Mouse (Mus musculus): ENCODE data around the gene Pygm. TPM values are rescaled to one million over a fixed set of nuclear protein-coding genes. Genes with fewer than 3 reads are reported as not detected.

Gene Pygm
- polyA plus RNA-seq, 1 experiment from 2014 or later, result 1.9 TPM

DNA sequence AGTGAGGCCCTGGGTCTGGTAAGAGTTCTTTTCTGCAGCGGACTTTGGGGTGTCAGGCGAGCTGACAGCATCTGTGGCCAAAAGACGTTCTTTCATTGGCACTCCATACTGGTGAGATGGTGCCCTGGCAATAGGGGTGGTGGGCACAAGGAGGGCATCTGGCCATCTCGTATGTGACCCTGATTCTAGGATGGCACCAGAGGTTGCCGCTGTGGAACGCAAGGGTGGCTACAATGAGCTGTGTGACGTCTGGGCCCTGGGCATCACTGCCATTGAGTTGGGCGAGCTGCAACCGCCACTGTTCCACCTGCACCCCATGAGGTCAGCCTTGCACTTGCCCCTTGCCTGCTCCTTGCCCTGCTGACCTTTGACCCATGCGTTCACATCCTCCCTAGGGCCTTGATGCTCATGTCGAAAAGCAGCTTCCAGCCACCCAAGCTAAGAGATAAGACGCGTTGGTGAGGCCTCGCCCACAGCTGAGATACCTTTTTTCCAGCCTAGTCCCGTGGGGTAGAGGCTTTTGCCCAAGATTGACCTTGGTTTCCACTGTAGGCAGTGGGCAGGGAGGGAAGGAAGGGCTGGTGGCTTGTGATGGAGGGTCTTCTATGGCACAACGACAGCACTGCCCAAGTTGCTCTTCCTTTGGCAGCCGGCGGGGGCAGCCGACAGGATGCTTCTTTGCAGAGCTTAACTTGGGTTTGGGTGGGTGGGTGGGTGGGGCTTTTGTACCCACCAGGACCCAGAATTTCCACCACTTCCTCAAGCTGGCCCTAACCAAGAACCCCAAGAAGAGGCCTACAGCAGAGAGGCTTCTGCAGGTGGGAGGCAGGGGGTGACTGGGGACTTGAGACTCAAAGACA is 40.9 kb upstream of the Pygm start:
- H3K36me3 ChIP-seq, result peaks cover 85% of the 10 kb centered on the region
- peaks cover 5% of the 10 kb centered on the region; the same call in 1 of the 2 replicates for H3K27me3 ChIP-seq (ENCODE audit: insufficient read depth, poor library complexity, severe bottlenecking)
- DNase-seq (ENCODE audit: low spot score), result no peak
- H3K27ac ChIP-seq, result no peak overlapping the region
- H3K4me3 ChIP-seq, result peak overlapping the region; percentile 76
- 85% methylated on average over 19 of the region's 19 CpGs for WGBS
- H3K4me1 ChIP-seq (replicated peaks), result peaks cover 47% of the 10 kb centered on the region
- no peaks in the 10 kb centered on the region for H3K9me3 ChIP-seq

DNA sequence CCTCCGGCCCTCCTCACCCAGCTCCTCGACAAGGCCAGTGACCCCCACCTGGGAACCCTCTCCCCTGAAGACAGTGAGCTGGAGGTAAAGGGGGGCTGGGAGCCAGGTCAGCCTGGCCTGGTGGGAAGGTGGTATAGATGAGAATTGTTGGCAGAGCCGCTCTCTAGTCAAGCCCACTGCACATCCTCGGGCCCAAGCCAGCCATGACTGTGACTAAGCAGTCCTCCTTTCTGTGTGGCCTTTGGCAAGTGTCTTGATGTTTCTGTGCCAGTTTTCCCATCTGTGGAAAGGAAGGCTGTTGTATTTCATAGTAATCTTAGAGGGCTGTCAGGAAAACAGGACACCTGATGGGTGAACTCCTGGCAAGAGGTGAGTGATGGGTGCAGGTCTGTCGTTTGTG is 40.2 kb upstream of the Pygm start:
- no peak for DNase-seq (ENCODE audit: low spot score)
- WGBS, result 92% methylated on average over 5 of the region's 5 CpGs
- no peak overlapping the region for H3K27ac ChIP-seq
- no peaks in the 10 kb centered on the region for H3K9me3 ChIP-seq
- H3K4me3 ChIP-seq, result no peak overlapping the region
- H3K4me1 ChIP-seq (replicated peaks), result peaks cover 54% of the 10 kb centered on the region
- peaks cover 81% of the 10 kb centered on the region for H3K36me3 ChIP-seq
- H3K27me3 ChIP-seq (ENCODE audit: insufficient read depth, poor library complexity, severe bottlenecking), result peaks cover 5% of the 10 kb centered on the region; the same call in 1 of the 2 replicates

DNA sequence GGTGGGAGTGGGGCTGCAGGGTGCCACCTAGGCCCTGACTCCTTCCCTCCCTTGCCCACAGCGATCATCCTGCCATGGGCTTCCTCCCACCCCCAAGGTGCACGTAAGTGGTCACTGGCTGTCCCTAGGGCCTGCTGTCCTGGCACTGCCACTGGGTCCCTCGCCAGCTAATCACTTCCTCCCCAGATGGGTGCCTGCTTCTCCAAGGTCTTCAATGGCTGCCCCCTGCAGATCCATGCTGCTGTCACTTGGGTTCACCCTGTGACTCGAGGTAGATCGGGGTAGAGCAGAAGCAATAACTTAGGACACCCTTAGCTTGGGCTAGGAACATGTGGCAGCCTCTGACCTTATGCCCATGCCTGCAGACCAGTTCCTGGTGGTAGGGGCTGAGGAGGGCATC is 38.2 kb upstream of the Pygm start:
- DNase-seq (ENCODE audit: low spot score), result no peak
- Histone ChIP-seq H3K27ac (no peak overlapping the region), H3K9me3 (no peaks in the 10 kb centered on the region), H3K4me3 (no peak overlapping the region), H3K27me3 (ENCODE audit: insufficient read depth, poor library complexity, severe bottlenecking) (peaks cover 5% of the 10 kb centered on the region; the same call in 1 of the 2 replicates), H3K4me1 (replicated peaks) (peaks cover 49% of the 10 kb centered on the region), H3K36me3 (peaks cover 69% of the 10 kb centered on the region)
- WGBS, result 93% methylated on average over 5 of the region's 5 CpGs

DNA sequence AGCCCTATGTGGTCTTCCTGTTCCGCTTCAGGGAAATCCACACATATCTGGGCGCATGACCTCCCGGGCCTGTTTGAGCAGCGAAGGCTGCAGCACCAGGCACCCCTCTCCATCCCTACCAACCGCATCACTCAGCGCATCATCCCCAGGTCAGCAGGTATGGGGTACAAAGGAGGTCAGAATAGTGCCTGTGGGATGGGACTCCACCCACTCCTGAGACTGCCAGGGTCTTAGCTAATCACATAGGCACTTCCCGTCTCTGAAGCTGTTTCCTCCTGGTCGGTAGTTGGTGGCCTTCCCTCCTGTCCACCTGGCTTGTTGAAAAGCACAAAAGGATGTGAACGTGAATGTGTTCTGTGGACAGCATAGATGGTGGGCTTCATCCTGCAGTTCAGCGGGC is 37.5 kb upstream of the Pygm start:
- Histone ChIP-seq H3K4me1 (replicated peaks) (peaks cover 48% of the 10 kb centered on the region), H3K27ac (0 out of 2 replicates have a peak overlapping the region, but pooled peaks have one; percentile 12), H3K27me3 (ENCODE audit: insufficient read depth, poor library complexity, severe bottlenecking) (peaks cover 1% of the 10 kb centered on the region; the same call in 1 of the 2 replicates), H3K4me3 (no peak overlapping the region), H3K9me3 (no peaks in the 10 kb centered on the region), H3K36me3 (peaks cover 74% of the 10 kb centered on the region)
- DNase-seq (ENCODE audit: low spot score), result no peak
- WGBS, result 93% methylated on average over 10 of the region's 10 CpGs

DNA sequence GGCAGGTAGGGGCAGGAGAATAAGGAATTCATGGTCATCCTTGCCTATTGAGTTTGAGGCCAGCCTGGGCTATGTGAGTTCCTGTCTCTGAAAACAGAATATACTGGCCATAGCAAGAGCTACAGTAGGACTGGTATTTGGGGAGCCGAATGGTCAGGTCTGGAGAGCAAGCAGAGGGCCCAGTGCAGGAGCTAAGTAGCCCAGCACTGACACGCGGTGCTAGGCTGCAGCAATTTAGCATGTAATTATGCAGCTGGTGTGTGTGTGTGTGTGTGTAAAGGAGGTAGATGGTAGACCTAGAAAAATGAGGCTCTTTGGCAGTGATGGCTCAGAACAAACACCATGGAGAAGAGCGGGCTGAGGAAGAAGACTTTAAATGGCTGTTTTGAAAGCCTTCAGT is 36.6 kb upstream of the Pygm start:
- no peaks in the 10 kb centered on the region for H3K27me3 ChIP-seq (ENCODE audit: insufficient read depth, poor library complexity, severe bottlenecking)
- WGBS, result 94% methylated on average over 4 of the region's 4 CpGs

DNA sequence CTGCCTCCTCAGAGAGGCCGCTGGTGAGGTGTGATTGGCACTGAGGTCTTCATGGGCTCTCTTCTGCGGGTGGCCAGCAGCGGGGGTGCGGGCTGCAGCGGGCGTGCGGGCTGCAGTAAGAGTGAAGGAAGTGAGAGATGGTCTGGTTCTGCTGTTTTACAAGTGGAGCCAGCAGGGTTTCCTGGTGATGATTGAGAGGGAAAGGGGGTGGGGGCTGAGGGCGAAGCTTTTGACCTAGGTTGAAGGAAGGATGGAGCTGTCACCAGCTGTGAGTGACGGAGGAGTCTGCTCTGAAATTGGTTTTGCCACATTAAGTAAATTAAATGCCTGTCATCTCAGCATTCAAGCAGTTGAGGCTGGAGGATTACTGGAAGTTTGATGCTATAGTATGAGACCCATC is 35.5 kb upstream of the Pygm start:
- Histone ChIP-seq H3K27me3 (ENCODE audit: insufficient read depth, poor library complexity, severe bottlenecking) (no peaks in the 10 kb centered on the region), H3K36me3 (peaks cover 69% of the 10 kb centered on the region), H3K9me3 (no peaks in the 10 kb centered on the region), H3K4me3 (no peak overlapping the region), H3K27ac (peak overlapping the region; percentile 66), H3K4me1 (replicated peaks) (peaks cover 31% of the 10 kb centered on the region)
- 46% methylated on average over 9 of the region's 9 CpGs for whole genome bisulfite sequencing
- DNase-seq (ENCODE audit: low spot score), result peak; percentile 41

More for the DNA sequence above, 36.6 kb upstream of the Pygm start:
- Histone ChIP-seq H3K36me3 (peaks cover 69% of the 10 kb centered on the region), H3K27ac (no peak overlapping the region; the same call in 1 of the 2 replicates), H3K4me1 (replicated peaks) (peaks cover 38% of the 10 kb centered on the region), H3K9me3 (no peaks in the 10 kb centered on the region), H3K4me3 (no peak overlapping the region)
- no peak for DNase-seq (ENCODE audit: low spot score)

DNA sequence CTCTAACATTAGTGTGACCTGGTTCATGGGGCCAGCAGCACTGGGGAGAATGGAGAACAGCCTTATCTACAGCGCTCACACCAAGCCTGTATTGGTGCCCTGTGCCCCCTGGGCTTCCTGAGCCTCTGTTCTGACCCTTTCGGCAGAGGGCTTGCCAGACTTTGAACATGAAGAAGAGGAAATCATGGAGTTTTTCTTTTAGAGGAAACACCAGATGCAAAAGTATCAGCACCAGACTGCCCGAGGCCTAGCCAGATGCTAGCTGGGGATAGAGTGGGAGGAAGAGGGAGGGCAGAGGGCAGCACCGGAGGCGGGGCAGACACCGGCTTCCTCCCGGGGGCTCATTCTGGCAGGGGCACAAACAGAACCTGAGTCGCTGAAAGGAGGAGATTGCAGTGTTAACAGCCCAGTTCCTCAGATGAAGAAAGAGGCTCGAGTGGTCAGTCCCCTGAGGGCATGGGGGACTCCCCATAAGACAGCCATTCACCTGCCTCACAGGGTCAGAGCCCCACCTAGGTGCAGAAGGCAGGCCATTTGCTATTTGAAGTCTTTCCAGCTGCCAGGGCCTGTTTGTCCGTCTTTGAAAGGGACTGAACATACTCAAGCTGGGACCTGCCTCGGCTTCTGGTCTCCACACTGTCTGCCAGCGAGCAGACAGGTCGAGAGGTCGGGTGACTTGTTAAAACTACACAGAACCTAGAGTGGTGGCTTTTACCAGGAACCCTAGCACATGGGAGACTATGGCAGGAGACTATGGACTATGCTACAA is 34.8 kb upstream of the Pygm start:
- peak; percentile 50 for DNase-seq (ENCODE audit: low spot score)
- Histone ChIP-seq H3K4me1 (replicated peaks) (peaks cover 31% of the 10 kb centered on the region), H3K9me3 (no peaks in the 10 kb centered on the region), H3K36me3 (peaks cover 69% of the 10 kb centered on the region), H3K27ac (peak overlapping the region; percentile 66), H3K4me3 (0 out of 2 replicates have a peak overlapping the region, but pooled peaks have one; percentile 0), H3K27me3 (ENCODE audit: insufficient read depth, poor library complexity, severe bottlenecking) (no peaks in the 10 kb centered on the region)
- 32% methylated on average over 14 of the region's 14 CpGs for WGBS

DNA sequence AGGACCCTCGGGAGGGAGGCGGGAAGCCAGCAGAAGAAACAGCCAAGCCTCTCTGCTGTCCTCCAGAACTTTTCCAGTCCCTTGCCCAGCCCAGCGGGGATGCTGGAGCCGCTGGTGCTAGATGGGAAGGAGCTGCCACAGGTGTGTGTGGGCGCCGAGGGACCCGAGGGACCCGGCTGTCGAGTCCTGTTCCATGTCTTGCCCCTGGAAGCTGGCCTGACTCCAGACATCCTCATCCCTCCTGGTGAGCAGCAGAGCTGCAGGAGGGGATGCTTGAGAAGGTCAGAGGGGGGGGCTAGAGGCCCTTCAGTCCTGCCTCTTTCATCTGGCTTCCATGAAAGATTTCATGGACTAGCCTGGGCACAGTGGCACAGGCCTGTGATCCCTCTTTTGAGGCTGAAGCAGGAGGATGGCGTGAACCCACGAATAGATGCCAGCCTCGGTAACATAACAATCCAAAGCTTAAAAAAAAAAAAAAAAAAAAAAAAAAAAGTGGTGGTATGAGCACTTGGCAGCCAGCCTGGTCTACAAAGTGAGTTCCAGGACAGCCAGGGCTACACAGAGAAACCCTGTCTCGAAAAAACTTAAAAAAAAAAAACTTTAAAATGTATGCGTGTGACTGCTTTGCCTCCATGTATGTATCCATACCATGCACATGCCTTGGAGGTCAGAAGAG is 32.6 kb upstream of the Pygm start:
- no peaks in the 10 kb centered on the region for H3K27me3 ChIP-seq (ENCODE audit: insufficient read depth, poor library complexity, severe bottlenecking)
- H3K36me3 ChIP-seq, result peaks cover 51% of the 10 kb centered on the region
- no peaks in the 10 kb centered on the region for H3K9me3 ChIP-seq
- no peak overlapping the region for H3K4me3 ChIP-seq
- WGBS, result 65% methylated on average over 14 of the region's 14 CpGs
- H3K27ac ChIP-seq, result no peak overlapping the region
- H3K4me1 ChIP-seq (replicated peaks), result peaks cover 28% of the 10 kb centered on the region
- no peak for DNase-seq (ENCODE audit: low spot score)

DNA sequence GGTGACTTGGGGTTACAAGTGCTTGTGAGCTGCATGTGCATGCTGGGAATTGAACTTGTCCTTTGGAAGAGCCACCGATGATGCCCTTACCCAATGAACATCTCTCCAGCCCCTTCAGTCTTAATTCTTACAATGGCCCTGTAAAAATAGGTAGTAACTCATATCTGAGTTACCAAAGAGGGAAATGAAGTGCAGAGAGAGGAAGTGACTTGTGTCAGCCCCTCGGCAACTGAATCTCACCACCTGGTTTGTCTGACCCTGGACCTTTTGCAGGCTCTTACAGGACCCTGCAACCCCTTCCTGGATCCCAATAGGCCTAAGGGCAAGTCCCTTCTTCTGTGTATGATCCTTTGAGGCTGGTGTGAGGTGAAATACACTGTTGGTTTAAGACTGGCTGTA is 32.1 kb upstream of the Pygm start:
- DNase-seq (ENCODE audit: low spot score), result no peak
- 88% methylated on average over 2 of the region's 2 CpGs for WGBS
- H3K9me3 ChIP-seq, result no peaks in the 10 kb centered on the region
- H3K4me1 ChIP-seq (replicated peaks), result peaks cover 28% of the 10 kb centered on the region
- peaks cover 45% of the 10 kb centered on the region for H3K36me3 ChIP-seq
- no peaks in the 10 kb centered on the region for H3K27me3 ChIP-seq (ENCODE audit: insufficient read depth, poor library complexity, severe bottlenecking)
- H3K27ac ChIP-seq, result no peak overlapping the region
- H3K4me3 ChIP-seq, result no peak overlapping the region

DNA sequence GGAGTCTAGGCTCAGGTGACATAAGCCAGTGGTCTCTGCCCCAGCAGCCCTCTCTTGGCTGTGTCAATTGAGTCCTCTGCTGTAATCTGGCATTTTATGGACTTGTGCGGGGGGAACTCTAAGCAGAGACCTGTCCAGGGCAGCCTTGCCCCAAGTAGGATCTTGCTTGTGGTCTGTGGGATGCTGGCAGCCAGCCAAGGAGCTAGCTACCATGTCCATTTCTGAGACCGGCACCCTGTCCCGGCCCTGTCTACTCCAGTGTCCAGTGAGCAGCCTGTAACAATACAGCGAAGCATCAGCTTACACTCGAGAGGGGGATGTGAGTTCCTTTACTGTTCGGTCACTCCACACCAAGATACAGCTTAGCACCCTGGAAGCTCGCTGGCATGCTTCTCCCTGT is 30.2 kb upstream of the Pygm start:
- peaks cover 19% of the 10 kb centered on the region for H3K4me1 ChIP-seq (replicated peaks)
- H3K4me3 ChIP-seq, result no peak overlapping the region
- no peak overlapping the region for H3K27ac ChIP-seq
- DNase-seq (ENCODE audit: low spot score), result no peak
- peaks cover 37% of the 10 kb centered on the region for H3K36me3 ChIP-seq
- H3K9me3 ChIP-seq, result no peaks in the 10 kb centered on the region
- 89% methylated on average over 7 of the region's 7 CpGs for WGBS
- no peaks in the 10 kb centered on the region for H3K27me3 ChIP-seq (ENCODE audit: insufficient read depth, poor library complexity, severe bottlenecking)

DNA sequence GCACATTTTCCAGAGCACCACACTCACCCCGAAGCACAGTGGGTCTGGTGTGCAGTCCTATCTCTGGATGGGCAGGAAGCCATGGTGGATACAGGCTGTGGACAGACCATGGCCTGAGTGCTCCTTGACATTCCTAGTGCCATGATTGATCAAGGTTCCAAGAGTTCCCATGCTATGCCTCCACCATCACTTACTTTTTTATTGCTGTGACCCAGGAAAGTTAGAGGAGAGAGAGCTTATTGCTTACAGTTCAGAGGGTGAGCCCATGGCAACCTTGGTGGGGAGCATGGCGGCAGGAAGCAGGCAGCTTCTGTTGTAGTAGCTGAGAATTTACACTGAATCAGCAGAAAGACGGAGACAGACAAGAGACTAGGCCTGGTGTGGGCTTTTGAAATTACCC is 22.9 kb upstream of the Pygm start:
- Histone ChIP-seq H3K4me1 (replicated peaks) (peaks cover 23% of the 10 kb centered on the region), H3K36me3 (peaks cover 24% of the 10 kb centered on the region), H3K9me3 (no peaks in the 10 kb centered on the region), H3K27ac (no peak overlapping the region), H3K27me3 (ENCODE audit: insufficient read depth, poor library complexity, severe bottlenecking) (no peaks in the 10 kb centered on the region), H3K4me3 (no peak overlapping the region)
- no peak for DNase-seq (ENCODE audit: low spot score)
- WGBS, result 91% methylated on average over 3 of the region's 3 CpGs

DNA sequence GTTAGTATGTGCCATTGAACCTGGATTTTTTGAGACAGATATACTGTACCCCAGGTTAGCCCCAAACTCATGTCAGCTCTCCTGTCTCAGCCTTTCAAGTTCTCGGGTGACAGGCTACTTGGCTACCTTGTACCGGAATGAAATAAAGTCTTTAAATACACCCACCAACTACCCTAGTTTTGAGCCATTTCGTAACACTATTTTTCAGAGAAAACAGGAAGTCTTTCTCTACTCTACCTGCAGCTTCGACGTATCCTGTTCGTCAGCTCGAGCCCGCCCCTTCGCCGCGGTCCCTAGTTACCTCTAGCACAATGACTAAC is 21.1 kb upstream of the Pygm start:
- Histone ChIP-seq H3K27me3 (ENCODE audit: insufficient read depth, poor library complexity, severe bottlenecking) (no peaks in the 10 kb centered on the region), H3K9me3 (no peaks in the 10 kb centered on the region), H3K27ac (peak overlapping the region; percentile 100), H3K4me1 (replicated peaks) (peaks cover 34% of the 10 kb centered on the region), H3K36me3 (peaks cover 42% of the 10 kb centered on the region), H3K4me3 (peak overlapping the region; percentile 99)
- no peak for DNase-seq (ENCODE audit: low spot score)
- WGBS, result 3% methylated on average over 11 of the region's 11 CpGs

All from hindbrain, embryonic 10.5 days (tissue).